ENCODE assay signal across 29 mouse cellular contexts in the genomic region with DNA sequence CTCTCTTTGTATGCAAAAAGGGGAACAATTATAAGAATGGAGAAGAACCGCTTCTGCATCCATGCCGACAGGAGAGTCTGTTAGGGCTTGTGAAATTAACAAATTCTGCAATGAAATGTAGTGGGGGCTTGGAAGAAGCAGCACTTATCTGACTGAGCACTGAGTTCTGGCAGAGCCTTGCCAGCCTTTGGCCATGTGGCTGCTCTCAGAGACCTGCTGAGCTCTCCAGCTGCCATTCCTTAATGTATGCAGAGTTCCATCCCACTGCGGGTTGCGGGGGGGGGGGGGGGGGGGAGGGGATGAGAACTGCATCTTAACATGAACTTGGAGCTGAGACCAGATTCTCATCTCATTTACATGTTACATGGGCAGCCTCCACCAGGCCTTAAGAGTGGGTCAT. TPM values are rescaled to one million over a fixed set of nuclear protein-coding genes. Genes with fewer than 3 reads are reported as not detected.
A peak's percentile ranks its signal among the peaks of the same experiment; 100 is the strongest.
DNase-seq lines count a peak whose midpoint lies in the region; ATAC-seq and TF ChIP-seq lines count a peak whose summit lies in the region.
"Had no signal": no experiment of that assay in that cellular context is flagged by ENCODE, and none has a peak within 500 bp of the region (broad histone marks: within the 10 kb centered on the region; RNA-seq: fewer than 3 reads in every experiment).

No protein-coding gene starts in this region.

- H3K36me3 ChIP-seq in forebrain, embryonic 14.5 days (ENCODE audit: control insufficient read depth, insufficient read depth, low read length), result peaks cover 2% of the 10 kb centered on the region; the same call in 1 of the 2 replicates
- H3K36me3 ChIP-seq in forebrain, embryonic 13.5 days (ENCODE audit: poor library complexity, severe bottlenecking), result no peaks in the 10 kb centered on the region
- no peaks in the 10 kb centered on the region for H3K36me3 ChIP-seq in hindbrain, embryonic 16.5 days (ENCODE audit: control insufficient read depth, insufficient read depth, low read length)
- no peaks in the 10 kb centered on the region for H3K36me3 ChIP-seq in hindbrain, embryonic 10.5 days
- H3K36me3 ChIP-seq in midbrain, postnatal 0 days (ENCODE audit: insufficient read depth, low read length), result peaks cover 3% of the 10 kb centered on the region; the same call in 1 of the 2 replicates
- no peaks in the 10 kb centered on the region for H3K36me3 ChIP-seq in midbrain, embryonic 11.5 days (ENCODE audit: control insufficient read depth, insufficient read depth, low read length)
- H3K36me3 ChIP-seq: G1E; midbrain, embryonic 10.5 days had no signal

- no peak overlapping the region for H3K4me2 ChIP-seq in forebrain, embryonic 14.5 days (ENCODE audit: low read length)
- no peak overlapping the region for H3K4me2 ChIP-seq in forebrain, embryonic 13.5 days
- H3K4me2 ChIP-seq in hindbrain, embryonic 16.5 days (ENCODE audit: low read length), result no peak overlapping the region
- no peak overlapping the region for H3K4me2 ChIP-seq in midbrain, postnatal 0 days (ENCODE audit: low read depth, low read length, poor library complexity, severe bottlenecking)
- H3K4me2 ChIP-seq in midbrain, embryonic 11.5 days, result no peak overlapping the region
- H3K4me2 ChIP-seq: heart, embryonic 12.5 days had no signal

- H3K4me3 ChIP-seq in forebrain, embryonic 14.5 days (ENCODE audit: low read depth, low read length), result no peak overlapping the region
- H3K4me3 ChIP-seq in forebrain, embryonic 13.5 days, result no peak overlapping the region
- no peak overlapping the region for H3K4me3 ChIP-seq in hindbrain, embryonic 16.5 days (ENCODE audit: low read length)
- H3K4me3 ChIP-seq in hindbrain, embryonic 10.5 days, result no peak overlapping the region
- H3K4me3 ChIP-seq in midbrain, postnatal 0 days (ENCODE audit: low read depth, low read length), result no peak overlapping the region
- no peak overlapping the region for H3K4me3 ChIP-seq in midbrain, embryonic 11.5 days (ENCODE audit: low read depth, low read length)
- H3K4me3 ChIP-seq: heart, embryonic 12.5 days; midbrain, embryonic 10.5 days had no signal

- 0 out of 2 replicates have a peak, but pooled peaks have one; percentile 20 for ATAC-seq in forebrain, embryonic 14.5 days
- ATAC-seq in forebrain, embryonic 13.5 days, result no peak
- peak; percentile 67; the same call in 1 of the 2 replicates for ATAC-seq in hindbrain, embryonic 16.5 days
- ATAC-seq in midbrain, postnatal 0 days (ENCODE audit: low FRiP score), result no peak
- ATAC-seq in midbrain, embryonic 11.5 days (ENCODE audit: low FRiP score), result no peak
- ATAC-seq: intestine, postnatal 0 days had no signal

- TF ChIP-seq CTCF in midbrain, postnatal 0 days (IDR thresholded peaks at IDR 0.05), result no peak

- no peak overlapping the region for H3K27ac ChIP-seq in forebrain, embryonic 14.5 days (ENCODE audit: low read depth, low read length)
- no peak overlapping the region for H3K27ac ChIP-seq in forebrain, embryonic 13.5 days
- no peak overlapping the region for H3K27ac ChIP-seq in hindbrain, embryonic 16.5 days (ENCODE audit: low read depth, low read length)
- no peak overlapping the region for H3K27ac ChIP-seq in hindbrain, embryonic 10.5 days
- no peak overlapping the region for H3K27ac ChIP-seq in midbrain, postnatal 0 days (ENCODE audit: low read depth, low read length)
- H3K27ac ChIP-seq in midbrain, embryonic 11.5 days (ENCODE audit: low read depth, low read length), result no peak overlapping the region
- H3K27ac ChIP-seq: liver, embryonic 14.5 days; macrophage; midbrain, embryonic 10.5 days had no signal

- H3K27me3 ChIP-seq in forebrain, embryonic 14.5 days (replicated peaks; ENCODE audit: control insufficient read depth, insufficient read depth, low read length), result no peaks in the 10 kb centered on the region
- no peaks in the 10 kb centered on the region for H3K27me3 ChIP-seq in forebrain, embryonic 13.5 days
- no peaks in the 10 kb centered on the region for H3K27me3 ChIP-seq in hindbrain, embryonic 16.5 days (replicated peaks; ENCODE audit: control insufficient read depth, insufficient read depth, low read length)
- no peaks in the 10 kb centered on the region for H3K27me3 ChIP-seq in hindbrain, embryonic 10.5 days (ENCODE audit: insufficient read depth, poor library complexity, severe bottlenecking)
- no peaks in the 10 kb centered on the region for H3K27me3 ChIP-seq in midbrain, postnatal 0 days (ENCODE audit: insufficient read depth, low read length)
- no peaks in the 10 kb centered on the region for H3K27me3 ChIP-seq in midbrain, embryonic 11.5 days (ENCODE audit: control insufficient read depth, insufficient read depth, low read length)

- peak; percentile 13 for DNase-seq in forebrain, embryonic 14.5 days (ENCODE audit: low spot score)
- DNase-seq in hindbrain, embryonic 10.5 days (ENCODE audit: low spot score), result no peak
- peak; percentile 40 for DNase-seq in midbrain, postnatal 0 days (ENCODE audit: low spot score)
- DNase-seq in midbrain, embryonic 11.5 days (ENCODE audit: low spot score, missing footprints), result no peak
- no peak for DNase-seq in adrenal gland, postnatal 25 days
- DNase-seq: adrenal gland, adult 8-10 months; cerebellum, adult 11-12 months; gastrocnemius, postnatal 14 days; heart, adult 18-20 months; heart, postnatal 4 days; kidney, adult 9 months; kidney, postnatal 10 days; layer of hippocampus, postnatal 36 days; liver; lung, adult 2 months; lung, postnatal 10 days; right cerebral cortex, postnatal 25 days; thymus, adult 18-20 months; thymus, postnatal 25 days had no signal

- H3K4me1 ChIP-seq in forebrain, embryonic 14.5 days (ENCODE audit: control insufficient read depth, insufficient read depth, low read length), result no peaks in the 10 kb centered on the region
- no peaks in the 10 kb centered on the region for H3K4me1 ChIP-seq in forebrain, embryonic 13.5 days
- H3K4me1 ChIP-seq in hindbrain, embryonic 16.5 days (ENCODE audit: control insufficient read depth, insufficient read depth, low read depth, low read length), result no peaks in the 10 kb centered on the region; the same call in 1 of the 2 replicates
- 0 out of 2 replicates have a peak, but pooled peaks cover 4% of the 10 kb centered on the region for H3K4me1 ChIP-seq in hindbrain, embryonic 10.5 days (replicated peaks)
- H3K4me1 ChIP-seq in midbrain, postnatal 0 days (ENCODE audit: insufficient read depth, low read length), result no peaks in the 10 kb centered on the region
- no peaks in the 10 kb centered on the region for H3K4me1 ChIP-seq in midbrain, embryonic 11.5 days (ENCODE audit: control insufficient read depth, insufficient read depth, low read length)
- H3K4me1 ChIP-seq: heart, embryonic 12.5 days had no signal

- H3K9ac ChIP-seq in forebrain, embryonic 14.5 days (ENCODE audit: low read length), result no peak overlapping the region
- no peak overlapping the region for H3K9ac ChIP-seq in forebrain, embryonic 13.5 days
- no peak overlapping the region for H3K9ac ChIP-seq in hindbrain, embryonic 16.5 days (ENCODE audit: low read depth, low read length)
- H3K9ac ChIP-seq in midbrain, postnatal 0 days (replicated peaks; ENCODE audit: low read length, poor library complexity, severe bottlenecking), result no peak overlapping the region
- no peak overlapping the region for H3K9ac ChIP-seq in midbrain, embryonic 11.5 days (ENCODE audit: low read length)
- H3K9ac ChIP-seq: heart, embryonic 12.5 days; liver, embryonic 14.5 days had no signal

- WGBS in forebrain, embryonic 14.5 days, result 71% methylated on average over 2 of the region's 4 CpGs
- WGBS in forebrain, embryonic 13.5 days, result 57% methylated on average over 3 of the region's 4 CpGs
- 63% methylated on average over 2 of the region's 4 CpGs for WGBS in hindbrain, embryonic 16.5 days
- WGBS in hindbrain, embryonic 10.5 days, result 39% methylated on average over 4 of the region's 4 CpGs
- 43% methylated on average over 3 of the region's 4 CpGs for WGBS in midbrain, postnatal 0 days
- WGBS in midbrain, embryonic 11.5 days, result 47% methylated on average over 3 of the region's 4 CpGs

- H3K9me3 ChIP-seq in forebrain, embryonic 14.5 days (replicated peaks; ENCODE audit: control insufficient read depth, low read length), result no peaks in the 10 kb centered on the region
- no peaks in the 10 kb centered on the region for H3K9me3 ChIP-seq in forebrain, embryonic 13.5 days (replicated peaks)
- no peaks in the 10 kb centered on the region for H3K9me3 ChIP-seq in hindbrain, embryonic 16.5 days (ENCODE audit: control insufficient read depth, low read length)
- H3K9me3 ChIP-seq in hindbrain, embryonic 10.5 days, result peaks cover 2% of the 10 kb centered on the region; the same call in 1 of the 2 replicates
- H3K9me3 ChIP-seq in midbrain, postnatal 0 days (ENCODE audit: low read length), result no peaks in the 10 kb centered on the region
- H3K9me3 ChIP-seq in midbrain, embryonic 11.5 days (ENCODE audit: control insufficient read depth, low read length), result no peaks in the 10 kb centered on the region
- H3K9me3 ChIP-seq: midbrain, embryonic 10.5 days had no signal

RNA-seq across cellular contexts. Expression of a gene that starts 38.6 kb away (rescaled TPM):
- polyA plus RNA-seq in forebrain, embryonic 14.5 days (2014; fragmentation: Nextera tagmentation; extraction: Ambion mirVana), result not detected in 2 replicates
- polyA plus RNA-seq in forebrain, embryonic 13.5 days (2015; fragmentation: Nextera tagmentation; extraction: Ambion mirVana), result not detected in 2 replicates
- polyA plus RNA-seq in hindbrain, embryonic 16.5 days (2015; fragmentation: Nextera tagmentation; extraction: Ambion mirVana), result 12.3 and 19.5 TPM in 2 replicates
- polyA plus RNA-seq in hindbrain, embryonic 10.5 days (2016; fragmentation: Nextera tagmentation; extraction: Ambion mirVana), result 26.9 and 45.5 TPM in 2 replicates
- 0.99 and 3.1 TPM in 2 replicates for total RNA-seq in midbrain, postnatal 0 days (2014; rRNA removed)
- 0.20 and 0.21 TPM in 2 replicates for polyA plus RNA-seq in midbrain, postnatal 0 days (2015; fragmentation: Nextera tagmentation; extraction: Ambion mirVana)
- polyA plus RNA-seq in midbrain, embryonic 11.5 days (2014; fragmentation: Nextera tagmentation; extraction: Ambion mirVana), result 2.5 and 2.8 TPM in 2 replicates
- 11.1 and 18.8 TPM in 2 replicates for total RNA-seq in adrenal gland, postnatal 25 days (2021)
- total RNA-seq: gastrocnemius, postnatal 14 days; heart, adult 18-20 months; layer of hippocampus, postnatal 36 days; neutrophil, adult 5-6 weeks had no signal
- polyA plus RNA-seq: G1E; heart, embryonic 12.5 days; heart, postnatal 0 days; macrophage had no signal

Comparison
In these comparisons a context has a peak if more than half of its experiments do, and no peak if none do; other contexts are left out.
1. ATAC-seq: peak in forebrain, embryonic 14.5 days (single experiment) and hindbrain, embryonic 16.5 days (single experiment); none in forebrain, embryonic 13.5 days (single experiment), midbrain, postnatal 0 days (single experiment) and midbrain, embryonic 11.5 days (single experiment).
2. DNase-seq: peak in forebrain, embryonic 14.5 days (single experiment) and midbrain, postnatal 0 days (single experiment); none in hindbrain, embryonic 10.5 days (single experiment), midbrain, embryonic 11.5 days (single experiment) and adrenal gland, postnatal 25 days (single experiment).